8 mouse cellular contexts compared by ENCODE assay signal in genomic region chr2:119250826-119251478, GRCm38 (mm10). TPM values are rescaled to one million over a fixed set of nuclear protein-coding genes. Genes with fewer than 3 reads are reported as not detected.
DNase-seq lines count a peak whose midpoint lies in the region; ATAC-seq and TF ChIP-seq lines count a peak whose summit lies in the region.

No protein-coding gene starts in this region.

- no peaks in the 10 kb centered on the region for H3K4me1 ChIP-seq in hindbrain, embryonic 12.5 days

- no peaks in the 10 kb centered on the region for H3K9me3 ChIP-seq in hindbrain, embryonic 12.5 days (replicated peaks)

- WGBS in hindbrain, embryonic 12.5 days = 17% methylated on average over 11 of the region's 11 CpGs

- H3K9ac ChIP-seq in hindbrain, embryonic 12.5 days = no peak overlapping the region

- no peak overlapping the region for H3K4me3 ChIP-seq in hindbrain, embryonic 12.5 days

- no peaks in the 10 kb centered on the region for H3K36me3 ChIP-seq in hindbrain, embryonic 12.5 days

- no peaks in the 10 kb centered on the region for H3K27me3 ChIP-seq in Patski
- H3K27me3 ChIP-seq in hindbrain, embryonic 12.5 days = peaks cover 22% of the 10 kb centered on the region

- no peak for ATAC-seq in Patski
- peak; percentile 90 for ATAC-seq in frontal cortex, adult (ENCODE audit: low TSS enrichment)
- peak; percentile 43; the same call in 1 of the 2 replicates for ATAC-seq in hindbrain, embryonic 12.5 days (ENCODE audit: low FRiP score)

- CTCF ChIA-PET in Patski (lab: Charles Lee) = interaction anchor here (1.0 to 8.5 kb wide), 6 partner anchors 13 to 64 kb away, joined by 4 to 82 read pairs (median 8); partner anchors contain the start of gene Vps18

- in situ Hi-C loops in Patski (cut with MboI; ENCODE audit: low pct_unique_long_range_greater_than_20kb) = loop anchor here (5.0 kb wide), 1 partner anchor 36 kb away; the partner anchor contains the start of gene Vps18

- no peak overlapping the region for H3K27ac ChIP-seq in hindbrain, embryonic 12.5 days

- no peak for DNase-seq in Patski (ENCODE audit: low read depth, low spot score)
- DNase-seq in cerebellum, adult 9-11 months = peak; percentile 85
- DNase-seq in layer of hippocampus, postnatal 25 days (ENCODE audit: extremely low spot score in 1 of 2, low spot score in 1 of 2) = peak; percentile 74 to 93
- DNase-seq in lung, postnatal 25 days (ENCODE audit: low spot score) = peak; percentile 87
- DNase-seq in retina, embryonic 14.5 days (ENCODE audit: low spot score) = peak; percentile 97
- peak; percentile 83 to 88 for DNase-seq in thymus, postnatal 36 days

- peak overlapping the region; percentile 11; the same call in 1 of the 2 replicates for H3K4me2 ChIP-seq in hindbrain, embryonic 12.5 days (replicated peaks)

- POLR2A ChIA-PET in Patski (lab: Charles Lee) = interaction anchor here (1.0 kb wide), 2 partner anchors 9 to 37 kb away, joined by 3 to 4 read pairs; no protein-coding TSS in a partner anchor

- peak; percentile 96 for TF ChIP-seq CTCF in Patski (IDR thresholded peaks at IDR 0.05)

RNA-seq across cellular contexts. Expression of gene Spint1, which starts 13.8 kb away (rescaled TPM):
- 4.5 TPM for polyA plus RNA-seq in Patski (2021)
- 3.0 and 6.4 TPM in 2 replicates for polyA plus RNA-seq in hindbrain, embryonic 12.5 days (2016; fragmentation: Nextera tagmentation; extraction: Ambion mirVana)
- total RNA-seq in layer of hippocampus, postnatal 25 days (2021) = 1 to 10 TPM in 1 of 2 experiments, under 1 TPM in 1; 0.92 to 1.9 TPM

RNA-seq across cellular contexts. Expression of gene Rhov, which starts 20.1 kb away (rescaled TPM):
- 2.2 TPM for polyA plus RNA-seq in Patski (2021)
- 5.8 and 8.2 TPM in 2 replicates for polyA plus RNA-seq in hindbrain, embryonic 12.5 days (2016; fragmentation: Nextera tagmentation; extraction: Ambion mirVana)
- 1 to 10 TPM; 6.3 to 6.9 TPM for total RNA-seq in layer of hippocampus, postnatal 25 days (2021)

RNA-seq across cellular contexts. Expression of gene Ppp1r14d, which starts 21.2 kb away (rescaled TPM):
- polyA plus RNA-seq in Patski (2021) = not detected
- 0.37 TPM in 1 of 2 replicates, not detected in the other for polyA plus RNA-seq in hindbrain, embryonic 12.5 days (2016; fragmentation: Nextera tagmentation; extraction: Ambion mirVana)
- not detected for total RNA-seq in layer of hippocampus, postnatal 25 days (2021)

RNA-seq across cellular contexts. Expression of gene Vps18, which starts 37.6 kb away (rescaled TPM):
- polyA plus RNA-seq in Patski (2021) = 25.3 TPM
- polyA plus RNA-seq in hindbrain, embryonic 12.5 days (2016; fragmentation: Nextera tagmentation; extraction: Ambion mirVana) = 28.2 and 28.3 TPM in 2 replicates
- total RNA-seq in layer of hippocampus, postnatal 25 days (2021) = 10 to 100 TPM; 37.5 to 43.9 TPM

RNA-seq across cellular contexts. Expression of gene Dnajc17, which starts 42.4 kb away (rescaled TPM):
- 18.6 TPM for polyA plus RNA-seq in Patski (2021)
- 22.6 and 23.3 TPM in 2 replicates for polyA plus RNA-seq in hindbrain, embryonic 12.5 days (2016; fragmentation: Nextera tagmentation; extraction: Ambion mirVana)
- 10 to 100 TPM; 15.8 to 19.7 TPM for total RNA-seq in layer of hippocampus, postnatal 25 days (2021)
